Mouse (Mus musculus) 416B (cell line): ENCODE results near the gene Sbno2.

Experiments used
- DNase-seq: peaks from one replicate; pipeline ENCODE4 v3.0.0; 2011; ENCODE audit warnings: low read depth

Gene Sbno2

GRCm38 (mm10) chr10:80091527-80091926, 13.8 kb downstream of the Sbno2 start:
- no peak for DNase-seq

DNA sequence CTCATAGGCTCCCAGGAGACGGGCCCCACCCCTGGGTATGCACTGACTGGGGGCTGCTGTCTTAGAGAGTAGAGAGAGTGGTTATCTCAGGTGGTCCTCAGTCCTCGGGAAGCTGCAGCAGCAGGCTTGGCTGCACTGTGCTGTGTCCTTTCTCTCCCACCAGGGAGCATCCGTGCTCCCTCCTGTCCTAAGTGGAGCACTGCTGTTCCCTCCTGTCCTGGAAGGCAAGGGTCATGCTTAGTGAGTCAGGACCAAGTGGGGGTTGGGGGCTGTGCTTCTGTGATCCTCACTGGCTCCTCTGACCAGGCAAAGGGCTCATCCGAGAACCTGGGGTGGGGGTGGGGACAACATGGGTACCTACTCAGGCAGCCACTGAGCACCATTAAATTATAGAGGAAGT, 16.2 kb downstream of the Sbno2 start:
- no peak for DNase-seq

GRCm38 (mm10) chr10:80087483-80087882, 17.9 kb downstream of the Sbno2 start:
- DNase-seq: no peak

DNA sequence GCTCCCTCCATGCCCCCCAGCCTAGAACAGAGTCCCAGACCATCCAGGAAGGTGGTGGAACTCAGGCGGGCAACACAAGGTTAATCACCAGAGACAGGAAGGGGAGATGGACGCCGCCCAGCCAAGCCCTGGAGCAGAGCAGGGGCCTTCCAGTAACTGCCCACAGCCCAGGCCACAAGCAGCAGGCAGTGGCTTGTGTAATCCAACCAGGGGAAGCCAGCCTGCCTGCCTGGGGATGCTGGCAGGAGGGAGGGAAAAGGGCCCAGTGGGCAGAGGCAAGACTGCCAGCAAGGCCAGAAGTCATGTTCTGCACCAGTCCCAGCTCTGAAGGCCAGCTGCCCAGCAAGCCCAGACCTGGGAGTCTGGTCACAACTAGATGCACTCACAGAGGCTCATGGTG, 18.5 kb downstream of the Sbno2 start:
- DNase-seq: peak; percentile 90

- no peak for DNase-seq
Observed at GRCm38 (mm10) chr10:80084817-80085487, 20.4 kb downstream of the Sbno2 start.

DNA sequence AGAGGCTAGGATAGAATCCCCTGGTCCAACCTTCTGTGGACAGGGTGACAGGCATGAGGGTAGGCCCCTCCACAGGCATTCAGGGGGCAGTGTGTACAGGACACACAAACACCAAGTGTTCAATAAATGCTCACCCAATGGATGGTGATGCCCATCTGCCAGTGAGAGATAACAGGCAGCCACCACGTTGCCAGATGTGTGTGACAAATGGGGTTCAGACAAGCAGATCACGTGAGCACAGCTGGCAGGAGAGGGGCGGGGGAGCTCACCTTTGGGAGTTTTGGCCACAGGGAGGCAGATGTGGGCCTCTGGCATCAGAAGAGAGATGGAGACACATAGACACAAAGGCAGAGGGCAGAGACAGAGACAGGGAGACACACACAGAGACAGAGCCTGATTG, 24.3 kb downstream of the Sbno2 start:
- DNase-seq: no peak

- DNase-seq: peak; percentile 51
Observed at GRCm38 (mm10) chr10:80080396-80081070, 24.8 kb downstream of the Sbno2 start.

- DNase-seq: no peak
Observed at GRCm38 (mm10) chr10:80078366-80078765, 27.0 kb downstream of the Sbno2 start.

DNA sequence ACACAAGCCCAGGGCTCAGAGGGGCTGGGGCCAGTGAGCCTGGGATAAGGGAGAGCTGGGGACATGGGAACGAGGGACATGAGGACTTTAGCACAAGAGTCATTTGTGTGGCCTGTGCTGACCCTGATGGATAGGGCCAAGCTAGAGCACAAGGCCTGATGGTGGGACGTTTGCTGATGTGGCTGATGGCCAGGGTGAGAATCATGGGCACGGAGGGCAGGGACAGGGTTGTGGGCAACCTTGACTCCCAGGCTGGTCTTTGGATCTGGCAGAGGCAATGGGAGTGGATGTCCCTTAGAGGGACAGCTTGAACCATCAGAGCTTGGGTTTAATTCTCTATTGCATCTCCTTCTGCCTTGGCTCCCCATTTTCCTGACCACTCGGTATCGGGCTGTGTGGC, 28.1 kb downstream of the Sbno2 start:
- DNase-seq: no peak

DNA sequence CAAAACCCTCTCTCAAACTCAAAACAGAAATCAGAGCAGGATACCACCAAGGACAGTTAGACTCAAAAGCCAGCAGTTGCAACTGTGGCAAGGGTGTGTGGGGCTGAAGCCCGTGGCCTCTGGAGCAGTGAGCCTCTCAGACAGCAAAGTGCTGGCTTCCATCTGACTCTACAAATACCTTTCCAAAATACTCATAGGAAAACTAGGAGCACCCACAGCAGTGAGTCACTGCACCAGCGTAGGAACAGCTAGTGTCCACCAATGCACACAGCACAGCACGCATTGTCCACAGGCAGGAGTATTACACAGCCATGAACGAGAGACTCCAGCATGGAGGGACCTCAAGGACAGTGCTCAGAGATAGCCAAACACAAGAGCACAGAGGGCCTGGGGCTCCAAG, 29.0 kb downstream of the Sbno2 start:
- no peak for DNase-seq

- no peak for DNase-seq
Observed at GRCm38 (mm10) chr10:80075924-80076323, 29.4 kb downstream of the Sbno2 start.

DNA sequence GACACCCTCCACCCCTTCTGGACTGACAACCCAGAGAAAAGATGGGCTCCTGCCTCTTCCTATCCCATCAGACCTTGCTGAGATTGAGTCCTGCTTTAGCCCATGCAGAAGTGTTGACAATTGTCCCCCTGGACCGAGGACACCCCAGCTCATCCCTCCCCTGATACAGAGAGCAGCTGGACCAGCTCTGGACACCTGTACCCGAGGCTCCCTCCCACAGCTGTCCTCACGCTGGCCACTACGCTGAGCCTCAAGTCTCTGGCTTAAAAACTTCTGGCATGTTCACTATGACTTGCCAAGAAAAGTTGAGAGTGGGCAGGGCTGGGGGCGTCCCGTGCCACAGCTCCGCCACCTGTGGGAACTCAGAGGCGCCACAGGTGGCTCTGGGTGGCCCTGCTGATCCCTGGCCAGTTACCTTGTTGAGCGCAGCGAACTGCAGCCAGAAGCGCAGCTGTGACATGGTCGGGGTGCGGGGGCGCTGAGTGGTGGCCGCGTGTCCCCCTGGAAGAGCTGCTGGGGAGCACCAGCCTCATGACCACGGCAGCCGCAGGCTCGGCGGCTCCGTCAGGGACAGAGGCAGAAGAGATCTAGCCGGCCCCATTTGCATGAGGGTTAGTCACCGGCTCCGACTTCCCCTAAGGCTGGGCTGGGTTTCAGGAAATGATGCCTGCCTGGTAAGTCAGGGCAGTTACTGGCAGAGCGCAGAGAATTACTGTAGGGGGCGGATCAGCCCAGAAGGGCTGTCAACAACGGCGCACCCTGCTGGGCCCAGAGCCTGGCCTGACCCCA, 30.4 kb downstream of the Sbno2 start:
- peak; percentile 96 for DNase-seq

DNA sequence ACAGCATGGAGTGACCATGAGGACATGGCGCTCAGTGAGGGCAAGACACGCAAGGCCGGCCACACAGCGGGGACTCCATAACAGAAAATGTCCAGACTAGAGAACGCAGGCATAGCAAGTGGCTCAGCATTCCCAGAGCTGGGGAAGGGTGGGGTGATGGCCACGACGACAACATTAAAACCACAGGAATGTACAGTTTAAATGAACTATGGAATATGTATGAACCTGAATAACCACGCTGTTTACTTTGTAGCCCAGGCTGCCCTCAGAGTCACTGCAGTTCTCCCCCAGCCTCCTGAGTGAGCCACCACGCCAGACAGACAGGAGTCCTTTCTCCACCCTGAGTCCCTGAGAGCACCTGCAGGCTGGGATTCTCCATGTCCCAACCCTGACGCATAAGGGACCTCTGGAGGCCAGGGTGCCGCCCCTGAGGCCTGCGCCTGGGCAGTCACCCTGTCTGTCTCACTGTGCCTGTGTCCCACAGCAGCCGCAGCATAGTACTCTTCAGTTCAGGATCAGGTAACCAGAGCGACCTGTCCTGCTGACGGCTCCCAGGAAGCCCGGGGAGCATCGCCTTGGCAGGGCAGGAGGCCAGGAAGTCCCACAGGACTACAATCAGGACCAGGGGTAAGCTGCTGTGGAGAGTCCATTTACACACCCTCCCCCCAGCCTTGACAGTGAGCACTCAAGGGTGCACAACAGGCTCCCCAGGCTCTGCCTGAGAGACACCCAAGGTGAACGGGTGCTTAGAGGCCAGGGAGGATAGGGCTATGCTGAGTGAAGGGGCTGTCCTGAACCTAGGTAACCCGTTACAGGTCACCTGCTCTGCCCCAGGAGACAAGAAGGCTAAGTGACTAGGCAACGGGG, 32.5 kb downstream of the Sbno2 start:
- no peak for DNase-seq

GRCm38 (mm10) chr10:80071516-80071900, 33.9 kb downstream of the Sbno2 start:
- DNase-seq: no peak

DNA sequence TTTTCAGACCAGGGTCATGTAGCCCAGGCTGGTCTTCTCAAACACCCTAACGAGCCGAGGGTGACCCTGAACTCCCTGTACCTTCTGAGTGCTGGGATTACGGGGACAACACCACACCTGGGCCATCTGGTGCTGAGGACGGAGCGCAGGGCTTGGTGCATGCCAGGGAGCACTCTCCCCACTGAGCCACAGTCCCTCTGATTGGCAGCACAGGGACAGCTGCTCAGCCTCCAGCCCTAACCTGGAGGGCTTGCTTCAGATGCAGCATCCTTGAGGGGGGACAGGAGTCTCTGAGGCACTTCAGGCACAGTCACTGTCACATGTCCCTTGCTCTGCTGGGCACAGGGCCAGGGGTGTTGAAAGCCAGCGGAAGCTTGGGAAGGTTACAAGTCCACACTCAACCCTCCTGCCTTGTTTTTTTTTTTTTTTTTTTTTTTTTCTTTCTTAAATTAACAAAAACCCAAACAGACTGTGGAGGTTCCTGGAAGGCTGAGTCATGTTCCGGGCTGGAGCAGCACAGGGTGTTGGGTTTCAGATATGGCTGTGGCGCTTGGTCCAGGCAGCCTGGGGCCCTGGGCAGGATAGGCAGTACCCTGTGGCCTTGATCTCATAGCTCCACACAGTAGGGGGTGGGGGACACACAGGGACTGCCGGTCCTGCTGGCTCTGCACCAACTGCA, 34.4 kb downstream of the Sbno2 start:
- peak; percentile 99 for DNase-seq

GRCm38 (mm10) chr10:80069948-80070450, 35.4 kb downstream of the Sbno2 start:
- DNase-seq: no peak

GRCm38 (mm10) chr10:80069251-80069650, 36.1 kb downstream of the Sbno2 start:
- no peak for DNase-seq

GRCm38 (mm10) chr10:80063877-80064650, 41.3 kb downstream of the Sbno2 start:
- DNase-seq: no peak

DNA sequence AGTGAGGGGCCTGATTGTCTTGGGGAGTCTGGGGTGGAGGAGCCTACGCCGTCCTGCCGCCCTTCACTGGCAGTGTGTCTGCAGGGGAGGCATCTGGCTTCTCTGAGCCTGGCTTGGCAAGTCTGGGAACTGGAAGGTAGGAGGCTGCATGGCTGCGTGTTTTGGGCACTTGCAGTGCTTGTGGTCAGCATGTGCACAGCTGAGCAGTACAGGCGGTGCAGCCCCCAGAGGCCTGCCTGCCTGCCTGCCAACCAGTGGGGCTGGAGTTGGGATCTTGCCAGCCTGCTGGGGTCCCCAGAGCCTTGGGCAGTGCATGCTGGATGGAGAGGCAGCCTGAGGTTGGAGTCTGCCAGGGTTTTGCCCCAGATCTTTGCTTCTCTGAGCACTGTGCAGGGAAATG, 42.3 kb downstream of the Sbno2 start:
- no peak for DNase-seq

- no peak for DNase-seq
Observed at GRCm38 (mm10) chr10:80057683-80058326, 47.6 kb downstream of the Sbno2 start.
